25 mouse cellular contexts compared by ENCODE assay signal in genomic region chr3:51854152-51854551, GRCm38 (mm10).
DNase-seq lines count a peak whose midpoint lies in the region; ATAC-seq lines count a peak whose summit lies in the region.
"Had no signal": no experiment of that assay in that cellular context is flagged by ENCODE, and none has a peak within 500 bp of the region (broad histone marks: within the 10 kb centered on the region; RNA-seq: fewer than 3 reads in every experiment).

No protein-coding gene starts in this region.

- intact Hi-C loops in heart, postnatal 36 days (cut with DNase I): no loop called here

- 85% methylated on average over 10 of the region's 10 CpGs for WGBS in forebrain, embryonic 10.5 days
- 69% methylated on average over 10 of the region's 10 CpGs for WGBS in forebrain, embryonic 13.5 days
- WGBS in hindbrain, embryonic 13.5 days: 72% methylated on average over 10 of the region's 10 CpGs
- 66% methylated on average over 10 of the region's 10 CpGs for WGBS in hindbrain, embryonic 14.5 days
- 77% methylated on average over 10 of the region's 10 CpGs for WGBS in midbrain, embryonic 13.5 days
- WGBS in midbrain, embryonic 11.5 days: 78% methylated on average over 10 of the region's 10 CpGs

- peaks cover 20% of the 10 kb centered on the region for H3K4me1 ChIP-seq in forebrain, embryonic 10.5 days
- no peaks in the 10 kb centered on the region for H3K4me1 ChIP-seq in forebrain, embryonic 13.5 days
- H3K4me1 ChIP-seq in hindbrain, embryonic 13.5 days (replicated peaks): peaks cover 13% of the 10 kb centered on the region
- 0 out of 2 replicates have a peak, but pooled peaks cover 4% of the 10 kb centered on the region for H3K4me1 ChIP-seq in hindbrain, embryonic 14.5 days (replicated peaks; ENCODE audit: control insufficient read depth, insufficient read depth, low read length)
- peaks cover 3% of the 10 kb centered on the region; the same call in 1 of the 2 replicates for H3K4me1 ChIP-seq in midbrain, embryonic 13.5 days (replicated peaks)
- no peaks in the 10 kb centered on the region; the same call in 1 of the 2 replicates for H3K4me1 ChIP-seq in midbrain, embryonic 11.5 days (ENCODE audit: control insufficient read depth, insufficient read depth, low read length)
- H3K4me1 ChIP-seq: limb, embryonic 15.5 days had no signal

- ATAC-seq in forebrain, embryonic 13.5 days: no peak
- no peak for ATAC-seq in hindbrain, embryonic 13.5 days (ENCODE audit: low FRiP score)
- no peak; the same call in 1 of the 2 replicates for ATAC-seq in hindbrain, embryonic 14.5 days (ENCODE audit: low FRiP score)
- peak; percentile 68; the same call in 1 of the 2 replicates for ATAC-seq in midbrain, embryonic 13.5 days
- ATAC-seq in midbrain, embryonic 11.5 days (ENCODE audit: low FRiP score): no peak
- ATAC-seq: intestine, embryonic 16.5 days had no signal

- no peaks in the 10 kb centered on the region for H3K9me3 ChIP-seq in forebrain, embryonic 10.5 days
- no peaks in the 10 kb centered on the region for H3K9me3 ChIP-seq in forebrain, embryonic 13.5 days (replicated peaks)
- no peaks in the 10 kb centered on the region for H3K9me3 ChIP-seq in hindbrain, embryonic 13.5 days
- no peaks in the 10 kb centered on the region for H3K9me3 ChIP-seq in hindbrain, embryonic 14.5 days (ENCODE audit: control insufficient read depth, low read length)
- no peaks in the 10 kb centered on the region for H3K9me3 ChIP-seq in midbrain, embryonic 13.5 days
- H3K9me3 ChIP-seq in midbrain, embryonic 11.5 days (ENCODE audit: control insufficient read depth, low read length): no peaks in the 10 kb centered on the region
- H3K9me3 ChIP-seq: limb, embryonic 10.5 days; limb, embryonic 15.5 days; liver, embryonic 13.5 days had no signal

- no peaks in the 10 kb centered on the region for H3K27me3 ChIP-seq in forebrain, embryonic 10.5 days (ENCODE audit: poor library complexity, severe bottlenecking)
- H3K27me3 ChIP-seq in forebrain, embryonic 13.5 days: no peaks in the 10 kb centered on the region
- no peaks in the 10 kb centered on the region for H3K27me3 ChIP-seq in hindbrain, embryonic 13.5 days
- no peaks in the 10 kb centered on the region for H3K27me3 ChIP-seq in hindbrain, embryonic 14.5 days (ENCODE audit: control insufficient read depth, insufficient read depth, low read length)
- H3K27me3 ChIP-seq in midbrain, embryonic 13.5 days: no peaks in the 10 kb centered on the region
- H3K27me3 ChIP-seq in midbrain, embryonic 11.5 days (ENCODE audit: control insufficient read depth, insufficient read depth, low read length): no peaks in the 10 kb centered on the region
- H3K27me3 ChIP-seq: CH12.LX; limb, embryonic 15.5 days; liver, embryonic 13.5 days had no signal

- H3K4me3 ChIP-seq in forebrain, embryonic 10.5 days: no peak overlapping the region
- no peak overlapping the region for H3K4me3 ChIP-seq in forebrain, embryonic 13.5 days
- no peak overlapping the region for H3K4me3 ChIP-seq in hindbrain, embryonic 13.5 days
- H3K4me3 ChIP-seq in hindbrain, embryonic 14.5 days (replicated peaks; ENCODE audit: low read length): no peak overlapping the region
- H3K4me3 ChIP-seq in midbrain, embryonic 13.5 days (replicated peaks): no peak overlapping the region
- H3K4me3 ChIP-seq in midbrain, embryonic 11.5 days (ENCODE audit: low read depth, low read length): no peak overlapping the region
- H3K4me3 ChIP-seq: erythroblast, embryonic 14.5 days; limb, embryonic 10.5 days; limb, embryonic 15.5 days; liver, embryonic 13.5 days had no signal

- DNase-seq in forebrain, embryonic 10.5 days (ENCODE audit: extremely low spot score, low spot score): no peak
- DNase-seq in hindbrain, embryonic 14.5 days (ENCODE audit: low spot score): no peak
- no peak for DNase-seq in midbrain, embryonic 11.5 days (ENCODE audit: low spot score, missing footprints)
- DNase-seq in heart, postnatal 36 days: no peak
- DNase-seq: adrenal gland, adult 8-10 months; cerebellum, adult 2 months; cerebellum, postnatal 14 days; gastrocnemius, postnatal 14 days; heart, postnatal 14 days; kidney, adult 8-10 months; kidney, postnatal 14 days; layer of hippocampus, adult 9-11 months; liver, embryonic 13.5 days; lung, adult 18-20 months; lung, postnatal 10 days; spleen, adult 18-20 months; thymus, postnatal 14 days had no signal

- no peak overlapping the region for H3K4me2 ChIP-seq in forebrain, embryonic 13.5 days
- H3K4me2 ChIP-seq in hindbrain, embryonic 13.5 days: no peak overlapping the region
- no peak overlapping the region for H3K4me2 ChIP-seq in hindbrain, embryonic 14.5 days (replicated peaks)
- H3K4me2 ChIP-seq in midbrain, embryonic 13.5 days (replicated peaks): no peak overlapping the region
- no peak overlapping the region for H3K4me2 ChIP-seq in midbrain, embryonic 11.5 days
- H3K4me2 ChIP-seq: limb, embryonic 15.5 days; liver, embryonic 13.5 days had no signal

- no peak overlapping the region for H3K9ac ChIP-seq in forebrain, embryonic 13.5 days
- H3K9ac ChIP-seq in hindbrain, embryonic 13.5 days: no peak overlapping the region
- H3K9ac ChIP-seq in hindbrain, embryonic 14.5 days: no peak overlapping the region
- no peak overlapping the region for H3K9ac ChIP-seq in midbrain, embryonic 13.5 days (replicated peaks)
- H3K9ac ChIP-seq in midbrain, embryonic 11.5 days (ENCODE audit: low read length): no peak overlapping the region
- H3K9ac ChIP-seq: limb, embryonic 15.5 days; liver, embryonic 13.5 days had no signal

- peaks cover 37% of the 10 kb centered on the region for H3K36me3 ChIP-seq in forebrain, embryonic 10.5 days (replicated peaks)
- peaks cover 10% of the 10 kb centered on the region; the same call in 1 of the 2 replicates for H3K36me3 ChIP-seq in forebrain, embryonic 13.5 days (ENCODE audit: poor library complexity, severe bottlenecking)
- H3K36me3 ChIP-seq in hindbrain, embryonic 13.5 days: peaks cover 12% of the 10 kb centered on the region; the same call in 1 of the 2 replicates
- H3K36me3 ChIP-seq in hindbrain, embryonic 14.5 days (replicated peaks; ENCODE audit: control insufficient read depth, insufficient read depth): no peaks in the 10 kb centered on the region
- peaks cover 16% of the 10 kb centered on the region for H3K36me3 ChIP-seq in midbrain, embryonic 13.5 days
- peaks cover 2% of the 10 kb centered on the region; the same call in 1 of the 2 replicates for H3K36me3 ChIP-seq in midbrain, embryonic 11.5 days (ENCODE audit: control insufficient read depth, insufficient read depth, low read length)
- H3K36me3 ChIP-seq: liver, embryonic 13.5 days had no signal

- H3K27ac ChIP-seq in forebrain, embryonic 10.5 days: 0 out of 2 replicates have a peak overlapping the region, but pooled peaks have one; percentile 26
- H3K27ac ChIP-seq in forebrain, embryonic 13.5 days: no peak overlapping the region
- peak overlapping the region; percentile 64; the same call in 1 of the 2 replicates for H3K27ac ChIP-seq in hindbrain, embryonic 13.5 days
- no peak overlapping the region for H3K27ac ChIP-seq in hindbrain, embryonic 14.5 days
- H3K27ac ChIP-seq in midbrain, embryonic 13.5 days: no peak overlapping the region
- H3K27ac ChIP-seq in midbrain, embryonic 11.5 days (ENCODE audit: low read depth, low read length): no peak overlapping the region
- H3K27ac ChIP-seq: limb, embryonic 10.5 days; limb, embryonic 15.5 days; liver, embryonic 13.5 days had no signal

Comparison
In these comparisons a context has a peak if more than half of its experiments do, and no peak if none do; other contexts are left out.
1. H3K27ac ChIP-seq: peak in forebrain, embryonic 10.5 days (single experiment) and hindbrain, embryonic 13.5 days (single experiment); none in forebrain, embryonic 13.5 days (single experiment), hindbrain, embryonic 14.5 days (single experiment), midbrain, embryonic 13.5 days (single experiment) and midbrain, embryonic 11.5 days (single experiment).